Mouse (Mus musculus) brain, embryonic 14.5 days (tissue): Measurements from ENCODE around the gene Ptpn12. TPM values are rescaled to one million over a fixed set of nuclear protein-coding genes. Genes with fewer than 3 reads are reported as not detected.
"Not testable (repeated sequence)": the region's sequence is repeated elsewhere in the genome, so short reads cannot be mapped to it uniquely, and the experiment has no call there.

Experiments used
- DNase-seq: peaks from one replicate; pipeline ENCODE4 v3.0.0-alpha.2; 2011; ENCODE audit warnings: low read depth
- CTCF ChIP-seq: fragments of 200-500 bp; IDR thresholded peaks from 2 replicates; pipeline ENCODE4 v1.5.1; 2012; ENCODE audit warnings: inconsistent platforms, mild to moderate bottlenecking, moderate library complexity, borderline replicate concordance; ENCODE audit not compliant: insufficient read depth, insufficient read length; ENCODE audit errors: extremely low read depth
- POLR2A ChIP-seq: fragments of 200-500 bp; IDR thresholded peaks from 2 replicates; pipeline ENCODE4 v1.6.1; 2012; ENCODE audit warnings: mild to moderate bottlenecking, inconsistent platforms, borderline replicate concordance; ENCODE audit not compliant: poor library complexity, insufficient read depth, insufficient read length, severe bottlenecking; ENCODE audit errors: extremely low read depth
- polyA plus RNA-seq: library from polyadenylated mRNA; depleted of rRNA; stranded (reverse); fragments of >200 nt; gene quantifications from 2 replicates; pipeline ENCODE4 v1.2.3, GENCODE M21; 2012; rRNA removed

Ptpn12 gene
- polyA plus RNA-seq, 1 experiment: 91.8 TPM

GRCm38 (mm10) chr5:20944961-20945748, 110.6 kb downstream of the Ptpn12 start:
- DNase-seq: no peak
- TF ChIP-seq POLR2A: no peak
- TF ChIP-seq CTCF: no peak

GRCm38 (mm10) chr5:20943791-20944190, 111.9 kb downstream of the Ptpn12 start:
- DNase-seq: not testable (repeated sequence)

- no peak for DNase-seq
- no peak for TF ChIP-seq CTCF
- TF ChIP-seq POLR2A: no peak
Measured at GRCm38 (mm10) chr5:20942523-20942922, 113.2 kb downstream of the Ptpn12 start.

DNA sequence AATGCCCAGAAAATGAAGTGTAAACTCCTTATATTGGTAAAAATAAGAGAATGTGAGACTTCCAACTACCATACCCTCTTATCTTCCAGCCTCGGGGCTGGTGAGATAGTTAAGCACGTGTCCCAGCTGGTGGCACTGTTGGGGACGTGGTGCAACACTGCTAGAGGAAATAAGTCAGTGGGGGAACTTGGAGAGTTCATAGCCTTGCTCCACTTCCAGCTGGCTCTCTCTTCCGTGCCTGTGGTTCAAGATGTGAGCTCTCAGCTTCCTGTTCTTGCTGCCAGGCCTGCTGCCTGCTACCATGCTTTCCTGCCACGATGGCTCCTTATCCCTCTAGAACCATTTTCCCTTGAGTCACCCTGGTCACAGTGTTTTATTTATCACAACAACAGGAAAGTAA, 114.5 kb downstream of the Ptpn12 start:
- no peak for DNase-seq
- TF ChIP-seq POLR2A (no peak), CTCF (no peak)

DNA sequence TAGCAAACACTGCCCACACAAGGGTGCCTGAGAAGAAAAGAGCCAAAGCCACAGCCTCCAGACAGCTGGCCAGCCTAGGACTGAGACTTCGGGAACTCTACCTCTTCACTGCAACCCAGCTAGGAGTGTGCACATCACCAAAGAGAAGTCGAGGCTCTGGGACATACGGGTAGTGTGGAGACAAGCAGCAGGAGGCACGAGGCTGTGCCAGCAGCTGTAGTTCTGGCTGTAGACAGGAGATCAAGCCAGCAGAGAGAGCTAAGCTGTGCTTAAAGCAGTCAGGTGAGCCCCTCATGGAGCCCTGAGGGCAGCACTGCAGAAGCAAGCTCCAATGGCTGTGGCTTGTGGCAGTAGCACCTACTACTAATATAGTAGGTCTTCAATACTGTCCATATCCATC, 115.0 kb downstream of the Ptpn12 start:
- no peak for DNase-seq
- no peak for TF ChIP-seq CTCF
- no peak for TF ChIP-seq POLR2A

DNA sequence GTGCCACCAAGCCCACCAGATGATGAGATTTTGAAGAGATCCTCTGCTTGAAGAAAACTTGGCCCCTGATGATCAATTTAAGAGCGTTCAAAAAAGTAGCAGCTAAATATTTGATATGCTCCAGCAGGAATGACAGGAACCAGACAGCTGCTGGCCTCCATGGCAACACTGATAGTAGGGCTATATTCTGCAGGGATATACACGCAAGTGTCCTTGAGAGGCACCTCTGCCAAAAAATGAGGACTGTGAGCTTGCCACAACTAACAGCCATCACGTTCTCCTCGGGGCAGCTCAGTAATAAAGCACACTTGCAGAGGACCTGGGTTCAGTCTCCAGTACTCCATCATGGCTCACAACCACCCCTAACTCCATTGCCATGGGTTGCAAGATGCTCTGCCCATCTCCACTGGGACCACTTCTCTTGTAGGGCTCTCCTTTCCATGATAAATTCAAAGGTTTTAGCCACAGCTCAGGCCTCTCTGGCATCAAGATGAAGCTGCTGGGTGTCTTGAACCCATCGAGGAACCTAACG, 115.6 kb downstream of the Ptpn12 start:
- no peak for TF ChIP-seq CTCF
- no peak for TF ChIP-seq POLR2A
- no peak for DNase-seq

- DNase-seq: no peak
- TF ChIP-seq CTCF: no peak
- TF ChIP-seq POLR2A: no peak
Measured at GRCm38 (mm10) chr5:20938523-20938922, 117.2 kb downstream of the Ptpn12 start.

Other genes with a start within 250 kb of the Ptpn12 start
- 12.7 and 16.5 TPM in 2 replicates for gene Phtf2, start 173.8 kb downstream of the Ptpn12 start, polyA plus RNA-seq
- 30.5 and 36.9 TPM in 2 replicates for gene Tmem60, start 173.7 kb downstream of the Ptpn12 start, polyA plus RNA-seq
- gene Rsbn1l, start 99.5 kb downstream of the Ptpn12 start, polyA plus RNA-seq: 7.9 and 9.5 TPM in 2 replicates
- gene Gsap, start 130.3 kb upstream of the Ptpn12 start, polyA plus RNA-seq: 9.2 and 10.4 TPM in 2 replicates